Mouse (Mus musculus) urinary bladder, postnatal 25 days (tissue): ENCODE measurements at regions not wholly inside any gene's neighbourhood (a gene's known extent, or its start where the extent isn't known, plus 50 kb on each side); places are given as distances from the start of the nearest gene placed in this dataset.

Source experiments
- DNase-seq: peaks from one replicate; pipeline ENCODE4 v3.0.0; 2022; ENCODE audit warnings: low spot score

DNA sequence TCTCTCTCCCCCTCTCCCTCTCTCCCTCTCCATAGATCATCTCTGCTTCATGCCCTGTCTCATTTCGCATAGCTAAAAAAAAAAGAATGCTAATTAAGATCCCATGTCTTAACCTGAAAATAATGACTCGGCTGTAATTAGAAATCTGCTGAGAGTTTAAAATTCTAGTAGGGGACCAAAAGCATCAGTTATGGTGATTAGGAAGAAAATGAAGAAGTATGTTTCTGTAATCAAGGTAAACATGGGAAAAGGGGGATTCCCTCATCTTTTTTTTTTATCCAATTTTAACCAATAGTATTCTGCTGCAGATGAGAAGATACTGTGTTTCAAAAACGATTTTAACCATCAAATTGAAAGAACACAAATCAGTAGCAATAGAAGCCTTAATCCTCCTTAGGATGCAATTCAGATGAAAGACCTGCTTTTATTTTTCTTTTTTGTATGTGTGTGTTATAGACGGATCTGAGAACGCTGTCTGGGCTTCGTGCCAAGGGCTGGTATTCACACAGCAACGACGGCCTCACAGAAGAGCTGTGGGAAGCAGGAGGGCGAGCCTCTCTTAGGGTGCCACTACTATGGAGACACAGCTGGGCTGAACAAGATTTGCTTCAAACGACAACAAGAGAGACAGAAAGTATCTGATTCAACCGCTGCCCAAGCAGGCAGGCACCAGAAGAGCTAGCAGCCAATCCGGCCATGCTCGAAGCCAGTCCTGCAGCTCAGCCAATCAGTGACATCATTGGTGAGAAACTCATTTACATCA lies 223.2 kb downstream of the Usp25 start:
- no peak for DNase-seq

DNA sequence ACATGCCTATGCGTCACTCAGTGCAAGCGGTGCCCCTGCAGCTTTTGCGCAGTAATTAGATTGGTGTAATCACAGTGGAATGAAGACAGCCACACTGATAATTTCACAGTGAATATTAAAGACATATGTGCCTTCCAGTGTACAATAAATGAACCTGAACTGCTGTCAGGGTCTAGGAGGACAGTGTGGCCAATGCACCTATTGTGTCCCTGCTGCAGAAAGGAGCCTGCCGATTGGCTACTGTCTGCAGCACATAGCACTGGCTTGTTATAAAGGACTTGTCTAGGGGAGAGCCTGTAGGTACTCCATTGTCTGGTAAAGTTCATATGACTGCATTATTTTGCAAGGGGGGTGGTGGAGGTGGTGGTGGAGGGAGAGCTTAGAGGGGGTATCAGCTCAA lies 222.5 kb downstream of the Usp25 start:
- no peak for DNase-seq

DNA sequence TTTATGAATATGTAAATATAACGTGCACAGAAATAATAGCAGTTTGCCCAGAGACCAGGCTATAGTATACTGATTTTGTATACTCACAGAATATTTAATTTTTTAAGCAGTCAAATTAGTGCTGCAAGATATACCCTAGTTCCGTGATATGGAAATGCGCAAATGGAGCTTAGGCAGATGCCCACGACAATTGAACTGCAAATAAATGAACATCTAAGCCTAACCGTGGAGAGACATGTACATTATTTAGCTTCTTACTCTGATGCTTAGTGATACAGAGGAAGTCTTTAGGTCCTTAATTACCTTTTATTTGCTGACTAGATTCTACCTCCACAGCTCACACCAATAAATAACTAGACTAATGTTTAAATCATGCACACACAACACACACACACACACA lies 221.9 kb downstream of the Usp25 start:
- no peak for DNase-seq
